Mouse (Mus musculus): ENCODE measurements at regions not wholly inside any gene's neighbourhood (a gene's known extent, or its start where the extent isn't known, plus 50 kb on each side); places are given as distances from the start of the nearest gene placed in this dataset.
A peak's percentile ranks its signal among the peaks of the same experiment; 100 is the strongest.

GRCm38 (mm10) chr17:7680658-7681057 is 146.4 kb downstream of the Fndc1 start:
- no peak for DNase-seq (ENCODE audit: low read depth)

- DNase-seq (ENCODE audit: low read depth) = no peak
Observed at GRCm38 (mm10) chr17:7679786-7680185, 147.3 kb downstream of the Fndc1 start.

- DNase-seq (ENCODE audit: low read depth) = no peak
Observed at GRCm38 (mm10) chr17:7678898-7679297, 148.2 kb downstream of the Fndc1 start.

- DNase-seq (ENCODE audit: low read depth) = no peak
Observed at GRCm38 (mm10) chr17:7677796-7678195, 149.3 kb downstream of the Fndc1 start.

GRCm38 (mm10) chr17:7677301-7677700 is 149.8 kb downstream of the Fndc1 start:
- no peak for DNase-seq (ENCODE audit: low read depth)

GRCm38 (mm10) chr17:7676776-7677175 is 150.3 kb downstream of the Fndc1 start:
- DNase-seq (ENCODE audit: low read depth) = no peak

- DNase-seq (ENCODE audit: low read depth) = no peak
Observed at GRCm38 (mm10) chr17:7674511-7674910, 152.6 kb downstream of the Fndc1 start.

- no peak for DNase-seq (ENCODE audit: low read depth)
Observed at GRCm38 (mm10) chr17:7667826-7668225, 159.3 kb downstream of the Fndc1 start.

- DNase-seq (ENCODE audit: low read depth) = no peak
Observed at GRCm38 (mm10) chr17:7666781-7667398, 160.2 kb downstream of the Fndc1 start.

GRCm38 (mm10) chr17:7666207-7666606 is 160.9 kb downstream of the Fndc1 start:
- DNase-seq (ENCODE audit: low read depth) = no peak

GRCm38 (mm10) chr17:7665686-7666085 is 161.4 kb downstream of the Fndc1 start:
- no peak for DNase-seq (ENCODE audit: low read depth)

GRCm38 (mm10) chr17:7663896-7664880 is 162.9 kb downstream of the Fndc1 start:
- DNase-seq (ENCODE audit: low read depth) = no peak

GRCm38 (mm10) chr17:7656503-7656902 is 170.6 kb downstream of the Fndc1 start:
- peak; percentile 1 for DNase-seq (ENCODE audit: low read depth)

GRCm38 (mm10) chr17:7655966-7656365 is 171.1 kb downstream of the Fndc1 start:
- no peak for DNase-seq (ENCODE audit: low read depth)

GRCm38 (mm10) chr17:7654064-7654564 is 173.0 kb downstream of the Fndc1 start:
- no peak for DNase-seq (ENCODE audit: low read depth)

- no peak for DNase-seq (ENCODE audit: low read depth)
Observed at GRCm38 (mm10) chr17:7652037-7652436, 175.1 kb downstream of the Fndc1 start.

- no peak for DNase-seq (ENCODE audit: low read depth)
Observed at GRCm38 (mm10) chr17:7650417-7650816, 176.7 kb downstream of the Fndc1 start.

GRCm38 (mm10) chr17:7644857-7645481 is 182.1 kb downstream of the Fndc1 start:
- no peak for DNase-seq (ENCODE audit: low read depth)

GRCm38 (mm10) chr17:7643640-7644039 is 183.5 kb downstream of the Fndc1 start:
- DNase-seq (ENCODE audit: low read depth) = no peak

- no peak for DNase-seq (ENCODE audit: low read depth)
Observed at GRCm38 (mm10) chr17:7642442-7642887, 184.6 kb downstream of the Fndc1 start.

GRCm38 (mm10) chr17:7634291-7634664 is 192.8 kb downstream of the Fndc1 start:
- no peak for DNase-seq (ENCODE audit: low read depth)

All from naive thymus-derived CD4-positive, alpha-beta T cell, adult 2 months (primary cell).